Mouse (Mus musculus) retina, adult 2 months (tissue): ENCODE data around the gene Tdpoz4.
"Not testable (repeated sequence)": the region's sequence is repeated elsewhere in the genome, so short reads cannot be mapped to it uniquely, and the experiment has no call there.

ENCODE experiments used
- DNase-seq: peaks from one replicate; pipeline ENCODE4 v3.0.0-alpha.2; 2012; ENCODE audit warnings: low read depth, low spot score

The Tdpoz4 gene

GRCm38 (mm10) chr3:93796098-93796497, at the start of gene Tdpoz4:
TSS of gene Tdpoz4 (plus strand) at chr3:93796398.
- not testable (repeated sequence) for DNase-seq

- DNase-seq, result not testable (repeated sequence)
These were observed 42.2 kb upstream of the Tdpoz4 start for GRCm38 (mm10) chr3:93754022-93754421.

- not testable (repeated sequence) for DNase-seq
These were observed 23.5 kb upstream of the Tdpoz4 start, which contains the start of gene Gm5773 for GRCm38 (mm10) chr3:93772700-93773099. TSS of gene Gm5773 (plus strand) at chr3:93773000.

- not testable (repeated sequence) for DNase-seq
These were observed 17.1 kb downstream of the Tdpoz4 start for GRCm38 (mm10) chr3:93813341-93813740.

- not testable (repeated sequence) for DNase-seq
These were observed 29.5 kb downstream of the Tdpoz4 start, which contains the start of gene Tdpoz3 for GRCm38 (mm10) chr3:93825720-93826119. TSS of gene Tdpoz3 (plus strand) at chr3:93826020.
